Mouse (Mus musculus): ENCODE measurements at regions not wholly inside any gene's neighbourhood (a gene's known extent, or its start where the extent isn't known, plus 50 kb on each side); places are given as distances from the start of the nearest gene placed in this dataset.
A peak's percentile ranks its signal among the peaks of the same experiment; 100 is the strongest.

- no peak overlapping the region for H3K27ac ChIP-seq (ENCODE audit: insufficient read depth, low read depth, low read length)
- H3K36me3 ChIP-seq (ENCODE audit: control insufficient read depth, insufficient read depth, low read length) = no peaks in the 10 kb centered on the region
- no peak for TF ChIP-seq POLR2A (IDR thresholded peaks at IDR 0.05; ENCODE audit: low read depth, low read length)
- TF ChIP-seq CTCF (conservative IDR thresholded peaks at IDR 0.05; ENCODE audit: insufficient read depth, insufficient read length, low read depth, low read length) = no peak
- WGBS = 18% methylated on average over 1 of the region's 1 CpGs
- no peak for DNase-seq
- H3K4me3 ChIP-seq (ENCODE audit: insufficient read depth, low read depth, low read length) = no peak overlapping the region
- no peaks in the 10 kb centered on the region for H3K27me3 ChIP-seq (replicated peaks; ENCODE audit: control insufficient read depth, insufficient read depth, low read length)
- no peaks in the 10 kb centered on the region for H3K4me1 ChIP-seq (ENCODE audit: control insufficient read depth, insufficient read depth, low read length)
These were observed 696.4 kb downstream of the Mat2b start for GRCm38 (mm10) chr11:39998612-39999011.

GRCm38 (mm10) chr11:39972585-39972984 is 722.4 kb downstream of the Mat2b start:
- 77% methylated on average over 4 of the region's 4 CpGs for WGBS
- Histone ChIP-seq H3K27ac (ENCODE audit: insufficient read depth, low read depth, low read length) (no peak overlapping the region), H3K4me3 (ENCODE audit: insufficient read depth, low read depth, low read length) (no peak overlapping the region), H3K27me3 (replicated peaks; ENCODE audit: control insufficient read depth, insufficient read depth, low read length) (no peaks in the 10 kb centered on the region; the same call in 1 of the 2 replicates), H3K4me1 (ENCODE audit: control insufficient read depth, insufficient read depth, low read length) (no peaks in the 10 kb centered on the region), H3K36me3 (ENCODE audit: control insufficient read depth, insufficient read depth, low read length) (no peaks in the 10 kb centered on the region)
- TF ChIP-seq POLR2A (IDR thresholded peaks at IDR 0.05; ENCODE audit: low read depth, low read length) (no peak), CTCF (conservative IDR thresholded peaks at IDR 0.05; ENCODE audit: insufficient read depth, insufficient read length, low read depth, low read length) (no peak)
- no peak for DNase-seq

- H3K36me3 ChIP-seq (ENCODE audit: control insufficient read depth, insufficient read depth, low read length) = no peaks in the 10 kb centered on the region
- H3K27me3 ChIP-seq (replicated peaks; ENCODE audit: control insufficient read depth, insufficient read depth, low read length) = no peaks in the 10 kb centered on the region
- H3K4me3 ChIP-seq (ENCODE audit: insufficient read depth, low read depth, low read length) = no peak overlapping the region
- peak; percentile 18 for DNase-seq
- TF ChIP-seq CTCF (conservative IDR thresholded peaks at IDR 0.05; ENCODE audit: insufficient read depth, insufficient read length, low read depth, low read length) = no peak
- no peak for TF ChIP-seq POLR2A (IDR thresholded peaks at IDR 0.05; ENCODE audit: low read depth, low read length)
- H3K4me1 ChIP-seq (ENCODE audit: control insufficient read depth, insufficient read depth, low read length) = no peaks in the 10 kb centered on the region
- H3K27ac ChIP-seq (ENCODE audit: insufficient read depth, low read depth, low read length) = no peak overlapping the region
These were observed 731.3 kb downstream of the Mat2b start for GRCm38 (mm10) chr11:39963705-39964104.

GRCm38 (mm10) chr11:39954426-39954825 is 740.6 kb downstream of the Mat2b start:
- no peak for DNase-seq
- no peak for TF ChIP-seq POLR2A (IDR thresholded peaks at IDR 0.05; ENCODE audit: low read depth, low read length)
- no peak for TF ChIP-seq CTCF (conservative IDR thresholded peaks at IDR 0.05; ENCODE audit: insufficient read depth, insufficient read length, low read depth, low read length)
- Histone ChIP-seq H3K27me3 (replicated peaks; ENCODE audit: control insufficient read depth, insufficient read depth, low read length) (no peaks in the 10 kb centered on the region), H3K27ac (ENCODE audit: insufficient read depth, low read depth, low read length) (no peak overlapping the region), H3K4me1 (ENCODE audit: control insufficient read depth, insufficient read depth, low read length) (no peaks in the 10 kb centered on the region), H3K36me3 (ENCODE audit: control insufficient read depth, insufficient read depth, low read length) (no peaks in the 10 kb centered on the region), H3K4me3 (ENCODE audit: insufficient read depth, low read depth, low read length) (no peak overlapping the region)

- WGBS = 70% methylated on average over 2 of the region's 2 CpGs
These were observed 750.8 kb downstream of the Mat2b start for GRCm38 (mm10) chr11:39944196-39944595.

GRCm38 (mm10) chr11:39934216-39934615 is 760.8 kb downstream of the Mat2b start:
- peak overlapping the region; percentile 12; the same call in 1 of the 2 replicates for H3K27ac ChIP-seq (ENCODE audit: insufficient read depth, low read depth, low read length)
- no peaks in the 10 kb centered on the region for H3K4me1 ChIP-seq (ENCODE audit: control insufficient read depth, insufficient read depth, low read length)
- DNase-seq = peak; percentile 71
- no peak overlapping the region for H3K4me3 ChIP-seq (ENCODE audit: insufficient read depth, low read depth, low read length)
- H3K27me3 ChIP-seq (replicated peaks; ENCODE audit: control insufficient read depth, insufficient read depth, low read length) = no peaks in the 10 kb centered on the region
- TF ChIP-seq CTCF (conservative IDR thresholded peaks at IDR 0.05; ENCODE audit: insufficient read depth, insufficient read length, low read depth, low read length) (no peak), POLR2A (IDR thresholded peaks at IDR 0.05; ENCODE audit: low read depth, low read length) (no peak)
- WGBS = 61% methylated on average over 2 of the region's 2 CpGs
- H3K36me3 ChIP-seq (ENCODE audit: control insufficient read depth, insufficient read depth, low read length) = no peaks in the 10 kb centered on the region

More at GRCm38 (mm10) chr11:39944196-39944595, 750.8 kb downstream of the Mat2b start:
- H3K27me3 ChIP-seq (replicated peaks; ENCODE audit: control insufficient read depth, insufficient read depth, low read length) = no peaks in the 10 kb centered on the region
- no peaks in the 10 kb centered on the region for H3K4me1 ChIP-seq (ENCODE audit: control insufficient read depth, insufficient read depth, low read length)
- H3K4me3 ChIP-seq (ENCODE audit: insufficient read depth, low read depth, low read length) = no peak overlapping the region
- TF ChIP-seq CTCF (conservative IDR thresholded peaks at IDR 0.05; ENCODE audit: insufficient read depth, insufficient read length, low read depth, low read length) (no peak), POLR2A (IDR thresholded peaks at IDR 0.05; ENCODE audit: low read depth, low read length) (no peak)
- DNase-seq = no peak
- no peak overlapping the region for H3K27ac ChIP-seq (ENCODE audit: insufficient read depth, low read depth, low read length)
- no peaks in the 10 kb centered on the region for H3K36me3 ChIP-seq (ENCODE audit: control insufficient read depth, insufficient read depth, low read length)

GRCm38 (mm10) chr11:39923977-39924527 is 771.0 kb downstream of the Mat2b start:
- Histone ChIP-seq H3K4me3 (ENCODE audit: insufficient read depth, low read depth, low read length) (no peak overlapping the region), H3K36me3 (ENCODE audit: control insufficient read depth, insufficient read depth, low read length) (no peaks in the 10 kb centered on the region), H3K4me1 (ENCODE audit: control insufficient read depth, insufficient read depth, low read length) (no peaks in the 10 kb centered on the region), H3K27ac (ENCODE audit: insufficient read depth, low read depth, low read length) (no peak overlapping the region), H3K27me3 (replicated peaks; ENCODE audit: control insufficient read depth, insufficient read depth, low read length) (no peaks in the 10 kb centered on the region)
- TF ChIP-seq CTCF (conservative IDR thresholded peaks at IDR 0.05; ENCODE audit: insufficient read depth, insufficient read length, low read depth, low read length) (no peak), POLR2A (IDR thresholded peaks at IDR 0.05; ENCODE audit: low read depth, low read length) (no peak)
- DNase-seq = no peak
- WGBS = 21% methylated on average over 6 of the region's 6 CpGs
